Mouse (Mus musculus) midbrain, postnatal 0 days (tissue): Measurements from ENCODE around the gene Klhdc7b. TPM values are rescaled to one million over a fixed set of nuclear protein-coding genes. Genes with fewer than 3 reads are reported as not detected.
A peak's percentile ranks its signal among the peaks of the same experiment; 100 is the strongest.

Experiments used
- ATAC-seq: fragments of 200-750 bp; cut with Nextera tagmentation; 2 replicates; pipeline ENCODE4 v1.8.0; 2017; ENCODE audit warnings: moderate number of reproducible peaks, mild to moderate bottlenecking, moderate TSS enrichment, moderate library complexity; ENCODE audit not compliant: low FRiP score
- DNase-seq: peaks from one replicate; pipeline ENCODE4 v3.0.0-alpha.2; 2015; ENCODE audit warnings: low spot score
- H3K27ac ChIP-seq: fragments of 300-500 bp; sonication (generic); 2 replicates; pipeline ENCODE4 v1.5.1; 2014; ENCODE audit warnings: low read depth, mild to moderate bottlenecking, low read length, mixed read lengths
- H3K27me3 ChIP-seq: fragments of 300-500 bp; sonication (generic); 2 replicates; pipeline ENCODE4 v1.6.1; 2014; ENCODE audit warnings: low read length, control low read depth, mixed read lengths; ENCODE audit not compliant: insufficient read depth
- H3K36me3 ChIP-seq: fragments of 300-500 bp; sonication (generic); 2 replicates; pipeline ENCODE4 v1.6.1; 2014; ENCODE audit warnings: low read length, control low read depth, mixed read lengths; ENCODE audit not compliant: insufficient read depth
- H3K4me1 ChIP-seq: fragments of 300-500 bp; sonication (generic); 2 replicates; pipeline ENCODE4 v1.6.1; 2014; ENCODE audit warnings: mild to moderate bottlenecking, control low read depth, antibody characterized with exemption, low read length, mixed read lengths; ENCODE audit not compliant: insufficient read depth
- H3K4me2 ChIP-seq: fragments of 300-500 bp; sonication (generic); 2 replicates; pipeline ENCODE4 v1.6.1; 2014; ENCODE audit warnings: low read depth, mild to moderate bottlenecking, low read length, mixed read lengths; ENCODE audit not compliant: poor library complexity, severe bottlenecking
- H3K4me3 ChIP-seq: fragments of 300-500 bp; sonication (generic); 2 replicates; pipeline ENCODE4 v1.5.1; 2014; ENCODE audit warnings: low read depth, mild to moderate bottlenecking, low read length, moderate library complexity
- H3K9ac ChIP-seq: fragments of 300-500 bp; sonication (generic); replicated peaks from 2 replicates; pipeline ENCODE4 v1.6.1; 2014; ENCODE audit warnings: mild to moderate bottlenecking, low read length, moderate library complexity, mixed read lengths; ENCODE audit not compliant: poor library complexity, severe bottlenecking
- H3K9me3 ChIP-seq: fragments of 300-500 bp; sonication (generic); 2 replicates; pipeline ENCODE4 v1.6.1; 2016; ENCODE audit warnings: low read length, control low read depth
- CTCF ChIP-seq: IDR thresholded peaks from 2 replicates; pipeline ENCODE4 v1.5.1; 2016; ENCODE audit warnings: antibody characterized with exemption, mild to moderate bottlenecking
- WGBS: fragments of 180-500 bp; shearing (Covaris S2); extraction: QIAGEN DNeasy Blood & Tissue Kit; methylation state at CpG from one replicate; pipeline ENCODE4 v1.1.7; 2014; 5-methylcytosine and 5-hydroxymethylcytosine counted together
- polyA plus RNA-seq: library from polyadenylated mRNA; unstranded; fragments of >200 nt; fragmentation: Nextera tagmentation; extraction: Ambion mirVana; gene quantifications from 2 replicates; pipeline ENCODE4 v1.2.1, GENCODE M21; 2015
- total RNA-seq: library from RNA; depleted of rRNA; stranded (reverse); fragments of >200 nt; gene quantifications from 2 replicates; pipeline ENCODE4 v1.2.3, GENCODE M21; 2014; rRNA removed

Klhdc7b gene
- 0.14 and 0.22 TPM in 2 replicates for total RNA-seq
- polyA plus RNA-seq = not detected in 2 replicates

DNA sequence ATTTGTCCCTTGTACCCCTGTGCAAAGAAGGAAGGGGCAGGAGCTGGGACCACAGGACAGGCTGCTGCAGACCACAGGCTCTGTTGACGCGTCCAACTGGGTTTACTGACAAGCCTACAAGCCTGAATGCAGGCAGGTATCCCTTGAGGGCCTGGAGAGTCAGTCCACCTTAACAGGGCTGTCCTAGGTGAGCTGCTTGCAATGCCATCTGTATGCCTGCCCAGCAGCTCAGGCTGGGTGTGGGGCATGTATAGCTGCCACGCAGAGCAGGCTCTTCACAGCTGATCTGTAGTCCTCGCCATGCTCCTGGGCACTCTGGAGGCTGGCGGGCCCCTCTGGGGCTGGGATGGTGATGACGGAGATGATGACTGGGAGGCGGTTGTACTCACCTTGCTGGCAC is at the start of gene Klhdc7b:
Gene Klhdc7b (plus strand): TSS at position 301 of the 400 bp plus-strand sequence.
- no peaks in the 10 kb centered on the region for H3K4me1 ChIP-seq
- no peak within 1 kb of the TSS for H3K4me3 ChIP-seq
- DNase-seq (no peak), ATAC-seq (no peak)
- no peaks in the 10 kb centered on the region for H3K9me3 ChIP-seq
- H3K27ac ChIP-seq = no peak within 1 kb of the TSS
- WGBS = 91% methylated on average over 7 of the region's 7 CpGs
- H3K27me3 ChIP-seq = peaks cover 1% of the 10 kb centered on the region; the same call in 1 of the 2 replicates
- no peak within 1 kb of the TSS for H3K9ac ChIP-seq
- TF ChIP-seq CTCF = no peak
- no peak within 1 kb of the TSS for H3K4me2 ChIP-seq
- no peaks in the 10 kb centered on the region for H3K36me3 ChIP-seq

DNA sequence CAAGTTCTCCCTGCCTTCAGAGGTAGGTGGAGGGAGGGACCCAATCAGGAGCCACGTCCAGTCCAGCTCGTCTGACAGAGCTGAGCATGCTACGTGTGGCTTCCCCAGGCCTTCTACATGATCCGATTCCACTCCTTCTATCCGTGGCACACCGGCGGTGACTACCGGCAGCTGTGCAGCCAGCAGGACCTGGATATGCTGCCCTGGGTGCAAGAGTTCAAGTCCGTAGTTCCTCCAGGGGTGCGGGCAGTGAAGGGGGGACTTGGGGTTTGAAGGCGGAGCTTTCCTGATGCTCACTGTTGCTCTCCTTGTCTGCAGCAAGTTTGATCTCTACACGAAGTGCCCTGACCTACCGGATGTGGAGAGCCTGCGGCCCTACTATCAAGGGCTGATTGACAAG is 48.3 kb upstream of the Klhdc7b start:
- TF ChIP-seq CTCF = no peak
- no peak for ATAC-seq
- Histone ChIP-seq H3K4me3 (no peak overlapping the region), H3K9me3 (no peaks in the 10 kb centered on the region), H3K27ac (no peak overlapping the region), H3K9ac (no peak overlapping the region), H3K4me1 (no peaks in the 10 kb centered on the region), H3K4me2 (no peak overlapping the region), H3K36me3 (no peaks in the 10 kb centered on the region), H3K27me3 (no peaks in the 10 kb centered on the region)
- DNase-seq = no peak
- 88% methylated on average over 14 of the region's 14 CpGs for WGBS

DNA sequence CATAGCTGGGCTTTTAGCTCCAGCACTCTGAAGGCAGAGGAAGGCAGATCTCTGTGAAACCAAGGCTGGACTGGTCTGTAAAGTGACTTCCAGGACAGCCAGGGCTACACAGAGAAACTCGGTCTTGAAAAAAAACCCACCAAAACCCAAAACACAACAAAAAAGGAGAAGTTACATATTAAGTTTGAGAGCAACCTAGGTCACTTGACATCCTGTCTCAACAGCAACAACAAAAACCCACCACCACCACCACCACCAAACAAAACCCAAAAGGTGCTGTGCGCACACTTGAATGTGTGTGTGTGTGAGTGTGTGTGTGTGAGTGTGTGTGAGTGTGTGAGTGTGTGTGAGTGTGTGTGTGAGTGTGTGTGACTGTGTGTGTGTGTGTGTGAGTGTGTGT is 45.0 kb upstream of the Klhdc7b start:
- no peak for TF ChIP-seq CTCF
- no peaks in the 10 kb centered on the region for H3K9me3 ChIP-seq
- no peaks in the 10 kb centered on the region for H3K36me3 ChIP-seq
- no peak for DNase-seq
- H3K4me3 ChIP-seq = no peak overlapping the region
- no peak overlapping the region for H3K9ac ChIP-seq
- H3K4me2 ChIP-seq = no peak overlapping the region
- no peak overlapping the region for H3K27ac ChIP-seq
- no peaks in the 10 kb centered on the region for H3K27me3 ChIP-seq
- 81% methylated on average over 2 of the region's 2 CpGs for WGBS
- H3K4me1 ChIP-seq = no peaks in the 10 kb centered on the region
- no peak for ATAC-seq

DNA sequence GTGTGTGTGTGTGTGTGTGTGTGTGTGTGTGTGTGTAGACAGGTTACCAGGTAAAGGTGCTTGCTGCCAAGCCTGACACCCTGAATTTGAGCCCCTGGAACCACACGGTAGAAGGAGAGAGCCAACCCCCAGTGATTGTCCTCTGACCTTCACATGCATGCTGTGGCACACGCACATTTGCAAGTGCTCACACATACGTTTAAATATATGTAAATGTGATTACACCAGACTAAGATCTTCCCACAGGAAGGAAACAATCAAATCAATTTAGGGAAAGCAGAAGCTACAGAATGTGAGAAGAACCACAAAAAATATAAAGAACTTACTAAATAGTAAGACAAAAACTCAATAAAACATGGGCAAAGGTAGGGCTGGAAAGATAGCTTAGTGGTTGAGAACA is 44.6 kb upstream of the Klhdc7b start:
- ATAC-seq = no peak
- no peak for DNase-seq
- WGBS = 89% methylated on average over 3 of the region's 3 CpGs

DNA sequence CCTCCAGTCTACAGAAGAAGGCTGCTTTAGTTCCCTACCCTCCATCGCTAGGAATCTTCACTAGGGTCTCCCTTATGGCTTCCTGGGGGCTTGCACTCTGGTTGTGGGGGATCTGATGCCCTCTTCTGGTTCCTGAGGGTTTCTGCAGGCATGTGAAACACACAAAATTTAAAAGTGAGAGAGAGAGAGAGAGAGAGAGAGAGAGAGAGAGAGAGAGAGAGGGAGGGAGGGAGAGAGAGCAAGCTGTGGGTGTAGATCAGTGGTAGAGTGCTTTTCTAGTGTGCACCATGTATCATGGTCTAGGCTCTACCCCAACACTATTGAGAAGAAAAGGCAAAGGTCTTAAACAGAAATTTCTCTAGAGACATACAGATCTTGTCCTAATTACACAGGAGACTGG is 43.0 kb upstream of the Klhdc7b start:
- no peak for ATAC-seq
- Histone ChIP-seq H3K27me3 (no peaks in the 10 kb centered on the region), H3K9me3 (no peaks in the 10 kb centered on the region), H3K4me1 (no peaks in the 10 kb centered on the region), H3K4me2 (no peak overlapping the region), H3K27ac (no peak overlapping the region), H3K36me3 (no peaks in the 10 kb centered on the region), H3K4me3 (no peak overlapping the region), H3K9ac (no peak overlapping the region)
- DNase-seq = no peak
- no peak for TF ChIP-seq CTCF
- 35% methylated on average over 1 of the region's 1 CpGs for WGBS

More for the DNA sequence above, 44.6 kb upstream of the Klhdc7b start:
- Histone ChIP-seq H3K27ac (no peak overlapping the region), H3K9me3 (no peaks in the 10 kb centered on the region), H3K4me1 (no peaks in the 10 kb centered on the region), H3K4me2 (no peak overlapping the region), H3K36me3 (no peaks in the 10 kb centered on the region), H3K9ac (no peak overlapping the region), H3K27me3 (no peaks in the 10 kb centered on the region), H3K4me3 (no peak overlapping the region)
- TF ChIP-seq CTCF = no peak

DNA sequence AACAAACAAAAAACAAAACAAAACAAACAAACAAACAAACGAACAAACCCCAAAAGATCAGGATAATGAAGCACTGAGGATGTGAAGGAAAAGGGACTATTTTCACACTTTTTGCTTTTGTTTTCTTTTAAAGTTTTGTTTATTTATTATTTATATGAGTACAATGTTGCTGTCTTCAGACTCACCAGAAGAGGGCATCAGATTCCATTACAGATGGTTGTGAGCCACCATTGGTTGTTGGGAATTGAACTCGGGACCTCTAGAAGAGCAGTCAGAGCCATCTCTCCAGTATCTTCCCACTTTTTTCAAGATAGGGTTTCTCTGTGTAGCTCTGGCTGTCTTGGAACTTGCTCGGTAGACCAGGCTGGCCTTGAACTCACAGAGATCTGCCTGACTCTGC is 41.4 kb upstream of the Klhdc7b start:
- 91% methylated on average over 3 of the region's 3 CpGs for WGBS
- H3K27me3 ChIP-seq = no peaks in the 10 kb centered on the region
- no peak overlapping the region for H3K27ac ChIP-seq
- H3K36me3 ChIP-seq = no peaks in the 10 kb centered on the region
- TF ChIP-seq CTCF = peak; percentile 17; the same call in 1 of the 2 replicates
- no peak overlapping the region for H3K4me3 ChIP-seq
- ATAC-seq = no peak
- no peaks in the 10 kb centered on the region for H3K9me3 ChIP-seq
- no peak for DNase-seq
- no peak overlapping the region for H3K4me2 ChIP-seq
- no peak overlapping the region for H3K9ac ChIP-seq
- no peaks in the 10 kb centered on the region for H3K4me1 ChIP-seq
